Mouse (Mus musculus): ENCODE measurements around the gene Isoc2a. TPM values are rescaled to one million over a fixed set of nuclear protein-coding genes. Genes with fewer than 3 reads are reported as not detected.

Gene Isoc2a
- polyA plus RNA-seq, 1 experiment from 2014 or later: 0.58 TPM

DNA sequence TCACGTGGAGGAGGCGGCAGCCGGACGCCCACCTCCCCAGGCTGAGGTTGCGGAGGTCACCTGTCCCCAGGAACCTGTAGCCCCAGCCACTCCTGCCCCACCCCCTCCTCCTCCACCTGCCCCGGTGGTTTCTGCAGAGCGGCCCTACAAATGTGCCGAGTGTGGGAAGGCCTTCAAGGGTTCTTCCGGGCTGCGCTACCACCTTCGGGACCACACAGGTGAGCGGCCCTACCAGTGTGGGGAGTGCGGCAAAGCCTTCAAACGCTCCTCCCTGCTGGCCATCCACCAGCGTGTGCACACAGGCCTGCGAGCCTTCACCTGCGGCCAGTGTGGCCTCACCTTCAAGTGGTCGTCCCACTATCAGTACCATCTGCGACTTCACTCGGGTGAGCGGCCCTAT lies 43.0 kb downstream of the Isoc2a start:
- Histone ChIP-seq H3K36me3 (ENCODE audit: control insufficient read depth, insufficient read depth, low read length) (peaks cover 21% of the 10 kb centered on the region), H3K4me3 (ENCODE audit: low read depth, low read length) (no peak overlapping the region), H3K4me1 (ENCODE audit: control insufficient read depth, insufficient read depth, low read length) (peaks cover 36% of the 10 kb centered on the region), H3K4me2 (ENCODE audit: low read depth, low read length) (no peak overlapping the region), H3K9ac (replicated peaks; ENCODE audit: low read depth, low read length) (no peak overlapping the region), H3K27me3 (ENCODE audit: control insufficient read depth, insufficient read depth, low read length) (no peaks in the 10 kb centered on the region), H3K27ac (ENCODE audit: low read depth, low read length) (no peak overlapping the region), H3K9me3 (ENCODE audit: control insufficient read depth, low read length) (no peaks in the 10 kb centered on the region)
- 90% methylated on average over 21 of the region's 21 CpGs for WGBS
- no peak for ATAC-seq (ENCODE audit: low read depth)

DNA sequence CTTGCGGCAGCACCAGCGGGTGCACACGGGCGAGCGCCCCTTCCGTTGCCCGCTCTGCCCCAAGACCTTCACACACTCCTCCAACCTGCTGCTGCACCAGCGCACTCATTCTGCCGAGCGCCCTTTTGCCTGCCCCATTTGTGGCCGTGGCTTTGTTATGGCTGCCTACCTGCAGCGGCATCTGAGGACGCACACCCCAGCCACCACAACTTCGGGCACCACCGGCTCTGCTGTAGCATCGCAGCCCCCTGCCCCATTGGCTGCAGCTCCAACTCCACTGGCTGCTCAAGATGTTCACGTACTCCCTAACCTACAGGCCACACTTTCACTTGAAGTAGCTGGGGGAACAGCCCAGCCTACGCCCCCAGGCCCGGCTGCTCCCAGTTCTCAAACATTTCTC lies 43.5 kb downstream of the Isoc2a start:
- 88% methylated on average over 19 of the region's 19 CpGs for WGBS

DNA sequence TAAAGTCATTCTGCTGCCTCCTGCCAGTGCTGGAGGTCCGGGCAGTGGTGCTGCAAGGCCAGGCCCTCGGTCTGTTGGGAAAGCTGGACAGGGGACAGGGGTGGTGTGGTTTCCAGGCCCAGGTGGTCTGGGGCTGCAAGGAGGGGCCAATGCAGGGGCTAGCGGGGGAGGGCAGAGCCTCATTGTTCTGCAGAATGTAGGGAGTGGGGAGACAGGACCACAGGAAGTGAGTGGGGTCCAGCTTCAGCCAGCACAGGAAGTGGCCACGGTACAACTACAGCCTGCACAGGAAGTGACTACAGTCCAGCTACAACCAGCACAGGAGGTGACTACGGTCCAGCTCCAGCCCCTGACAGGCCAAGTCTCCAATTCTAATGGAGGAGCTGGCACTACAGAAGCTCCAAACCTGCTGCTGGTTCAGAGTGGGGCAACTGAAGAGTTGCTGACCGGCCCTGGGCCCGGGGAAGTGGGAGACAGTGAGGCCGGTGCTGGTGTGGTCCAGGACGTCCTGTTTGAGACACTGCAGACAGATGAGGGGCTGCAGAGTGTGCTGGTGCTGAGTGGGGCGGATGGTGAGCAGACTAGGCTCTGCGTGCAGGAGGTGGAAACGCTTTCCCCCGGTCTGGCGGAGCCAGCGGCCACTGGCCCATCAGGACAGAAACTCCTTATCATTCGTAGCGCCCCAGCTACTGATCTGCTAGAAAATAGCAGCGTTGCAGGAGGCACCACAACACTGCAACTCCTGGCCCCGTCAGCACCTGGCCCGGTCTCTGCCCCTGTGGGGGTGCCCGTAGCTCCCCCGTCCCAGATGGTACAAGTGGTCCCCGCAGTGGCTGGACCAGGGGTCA lies 44.2 kb downstream of the Isoc2a start:
- H3K4me2 ChIP-seq (ENCODE audit: low read depth, low read length): peak overlapping the region; percentile 60; the same call in 1 of the 2 replicates
- H3K36me3 ChIP-seq (ENCODE audit: control insufficient read depth, insufficient read depth, low read length): peaks cover 21% of the 10 kb centered on the region
- peak overlapping the region; percentile 98 for H3K27ac ChIP-seq (ENCODE audit: low read depth, low read length)
- ATAC-seq (ENCODE audit: low read depth): no peak
- no peaks in the 10 kb centered on the region for H3K9me3 ChIP-seq (ENCODE audit: control insufficient read depth, low read length)
- no peak overlapping the region for H3K4me3 ChIP-seq (ENCODE audit: low read depth, low read length)
- H3K27me3 ChIP-seq (ENCODE audit: control insufficient read depth, insufficient read depth, low read length): no peaks in the 10 kb centered on the region
- peaks cover 44% of the 10 kb centered on the region for H3K4me1 ChIP-seq (ENCODE audit: control insufficient read depth, insufficient read depth, low read length)
- 58% methylated on average over 22 of the region's 23 CpGs for WGBS
- no peak overlapping the region for H3K9ac ChIP-seq (replicated peaks; ENCODE audit: low read depth, low read length)

More for the DNA sequence above, 43.5 kb downstream of the Isoc2a start:
- no peak overlapping the region; the same call in 1 of the 2 replicates for H3K27ac ChIP-seq (ENCODE audit: low read depth, low read length)
- no peak overlapping the region for H3K9ac ChIP-seq (replicated peaks; ENCODE audit: low read depth, low read length)
- H3K4me2 ChIP-seq (ENCODE audit: low read depth, low read length): no peak overlapping the region
- no peaks in the 10 kb centered on the region for H3K9me3 ChIP-seq (ENCODE audit: control insufficient read depth, low read length)
- peaks cover 38% of the 10 kb centered on the region for H3K4me1 ChIP-seq (ENCODE audit: control insufficient read depth, insufficient read depth, low read length)
- H3K27me3 ChIP-seq (ENCODE audit: control insufficient read depth, insufficient read depth, low read length): no peaks in the 10 kb centered on the region
- ATAC-seq (ENCODE audit: low read depth): no peak
- no peak overlapping the region for H3K4me3 ChIP-seq (ENCODE audit: low read depth, low read length)
- peaks cover 21% of the 10 kb centered on the region for H3K36me3 ChIP-seq (ENCODE audit: control insufficient read depth, insufficient read depth, low read length)

DNA sequence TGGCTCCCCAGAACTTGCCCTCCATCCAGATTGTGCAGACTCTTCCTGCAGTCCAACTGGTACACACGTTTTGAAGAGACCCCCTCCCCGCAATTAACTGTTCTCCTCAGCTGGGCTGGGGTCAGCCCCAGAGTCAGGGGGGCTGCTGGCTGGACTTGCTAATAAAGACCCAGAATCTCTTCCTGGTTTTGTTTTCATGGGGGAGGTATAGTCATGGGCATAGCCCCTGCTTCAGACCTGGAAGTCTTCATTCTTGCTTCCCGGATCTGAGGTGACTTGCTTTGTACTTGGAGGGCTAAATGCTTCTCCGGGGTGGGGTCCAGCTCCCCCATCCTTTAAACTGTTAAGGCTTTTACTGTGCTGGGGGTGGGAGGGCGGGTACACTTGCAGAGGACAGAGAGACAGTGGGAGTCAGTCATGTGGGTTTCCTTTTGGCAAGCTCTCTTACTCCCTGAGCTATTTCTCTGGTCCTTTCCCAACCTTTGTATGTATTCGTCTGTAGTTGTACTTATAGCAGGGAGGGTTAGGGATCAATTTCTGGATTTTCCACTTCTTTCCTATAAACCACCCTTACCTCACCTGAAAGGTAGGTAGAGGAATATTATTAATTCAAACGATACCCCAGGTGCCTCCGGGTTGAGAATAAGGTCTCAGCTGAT lies 45.0 kb downstream of the Isoc2a start, which contains the start of gene Nat14:
Gene Nat14, plus strand, starts transcription at position 205 of the 659 bp plus-strand sequence.
- Histone ChIP-seq H3K27me3 (ENCODE audit: control insufficient read depth, insufficient read depth, low read length) (no peaks in the 10 kb centered on the region), H3K36me3 (ENCODE audit: control insufficient read depth, insufficient read depth, low read length) (peaks cover 21% of the 10 kb centered on the region), H3K9ac (replicated peaks; ENCODE audit: low read depth, low read length) (peak within 1 kb of the TSS; percentile 32), H3K4me2 (ENCODE audit: low read depth, low read length) (peak within 1 kb of the TSS; percentile 60), H3K27ac (ENCODE audit: low read depth, low read length) (peak within 1 kb of the TSS; percentile 98), H3K4me3 (ENCODE audit: low read depth, low read length) (peak within 1 kb of the TSS; percentile 25), H3K9me3 (ENCODE audit: control insufficient read depth, low read length) (no peaks in the 10 kb centered on the region), H3K4me1 (ENCODE audit: control insufficient read depth, insufficient read depth, low read length) (peaks cover 36% of the 10 kb centered on the region)
- 30% methylated on average over 8 of the region's 8 CpGs for WGBS
- no peak for ATAC-seq (ENCODE audit: low read depth)

DNA sequence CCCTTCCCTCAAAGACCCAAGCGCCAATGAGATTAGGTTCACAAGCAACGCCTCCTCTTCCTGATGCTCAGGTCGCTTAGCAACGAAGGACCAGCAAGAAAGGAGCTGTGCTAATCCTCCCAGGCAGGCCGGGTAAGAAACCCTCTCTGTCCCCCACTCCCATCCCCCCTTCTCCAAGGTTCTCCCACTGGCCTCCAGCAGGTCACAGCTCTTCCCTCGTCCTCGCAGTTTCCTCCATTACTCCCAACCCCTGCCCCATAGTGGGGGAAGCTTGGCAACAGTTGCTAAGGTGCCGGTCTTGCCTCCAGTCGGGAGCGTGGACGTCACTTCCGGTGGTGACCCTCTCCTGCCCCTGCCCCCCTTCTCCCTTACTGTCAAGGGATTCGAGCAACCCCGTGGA lies 45.6 kb downstream of the Isoc2a start:
- Histone ChIP-seq H3K9ac (replicated peaks; ENCODE audit: low read depth, low read length) (peak overlapping the region; percentile 32), H3K36me3 (ENCODE audit: control insufficient read depth, insufficient read depth, low read length) (peaks cover 21% of the 10 kb centered on the region), H3K27me3 (ENCODE audit: control insufficient read depth, insufficient read depth, low read length) (no peaks in the 10 kb centered on the region), H3K27ac (ENCODE audit: low read depth, low read length) (peak overlapping the region; percentile 98), H3K4me2 (ENCODE audit: low read depth, low read length) (peak overlapping the region; percentile 60), H3K9me3 (ENCODE audit: control insufficient read depth, low read length) (no peaks in the 10 kb centered on the region), H3K4me1 (ENCODE audit: control insufficient read depth, insufficient read depth, low read length) (peaks cover 34% of the 10 kb centered on the region), H3K4me3 (ENCODE audit: low read depth, low read length) (peak overlapping the region; percentile 25)
- peak; percentile 81 for ATAC-seq (ENCODE audit: low read depth)
- under 1% methylated on average over 14 of the region's 14 CpGs for WGBS

DNA sequence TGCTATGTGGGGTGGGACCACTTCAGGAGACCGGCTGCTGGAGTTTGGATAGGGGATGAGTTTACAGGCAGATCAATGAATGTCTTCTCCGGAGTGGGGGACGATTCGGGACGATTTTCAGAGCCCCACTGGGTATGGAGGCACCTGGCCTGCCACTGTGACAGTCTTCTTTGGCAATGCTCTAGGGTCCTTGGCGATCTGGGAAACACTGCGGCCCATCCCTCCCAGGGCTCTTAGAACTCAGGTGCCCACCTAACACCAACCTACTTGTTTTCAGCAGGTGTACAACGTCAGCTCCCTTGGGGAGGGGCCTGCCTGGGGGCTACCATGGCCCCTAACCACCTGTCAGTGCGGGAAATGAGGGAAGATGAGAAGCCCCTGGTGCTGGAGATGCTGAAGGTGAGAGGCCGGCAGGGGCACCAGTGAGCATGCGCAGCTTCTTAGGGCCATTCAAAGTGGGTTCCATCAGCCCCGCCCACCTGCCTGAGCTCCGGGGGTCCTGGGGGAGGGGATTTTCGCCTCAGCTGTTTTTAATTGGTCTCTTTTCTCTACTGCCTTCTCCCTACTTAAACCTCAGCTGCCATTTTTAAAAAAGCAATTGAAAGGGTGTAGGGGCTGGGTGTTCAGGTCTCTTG lies 46.1 kb downstream of the Isoc2a start:
- Histone ChIP-seq H3K4me1 (ENCODE audit: control insufficient read depth, insufficient read depth, low read length) (peaks cover 34% of the 10 kb centered on the region), H3K36me3 (ENCODE audit: control insufficient read depth, insufficient read depth, low read length) (peaks cover 21% of the 10 kb centered on the region), H3K9me3 (ENCODE audit: control insufficient read depth, low read length) (no peaks in the 10 kb centered on the region), H3K9ac (replicated peaks; ENCODE audit: low read depth, low read length) (peak overlapping the region; percentile 57), H3K27ac (ENCODE audit: low read depth, low read length) (peak overlapping the region; percentile 98), H3K27me3 (ENCODE audit: control insufficient read depth, insufficient read depth, low read length) (no peaks in the 10 kb centered on the region), H3K4me2 (ENCODE audit: low read depth, low read length) (peak overlapping the region; percentile 60), H3K4me3 (ENCODE audit: low read depth, low read length) (peak overlapping the region; percentile 25)
- WGBS: under 1% methylated on average over 14 of the region's 14 CpGs
- peak; percentile 62 for ATAC-seq (ENCODE audit: low read depth)

DNA sequence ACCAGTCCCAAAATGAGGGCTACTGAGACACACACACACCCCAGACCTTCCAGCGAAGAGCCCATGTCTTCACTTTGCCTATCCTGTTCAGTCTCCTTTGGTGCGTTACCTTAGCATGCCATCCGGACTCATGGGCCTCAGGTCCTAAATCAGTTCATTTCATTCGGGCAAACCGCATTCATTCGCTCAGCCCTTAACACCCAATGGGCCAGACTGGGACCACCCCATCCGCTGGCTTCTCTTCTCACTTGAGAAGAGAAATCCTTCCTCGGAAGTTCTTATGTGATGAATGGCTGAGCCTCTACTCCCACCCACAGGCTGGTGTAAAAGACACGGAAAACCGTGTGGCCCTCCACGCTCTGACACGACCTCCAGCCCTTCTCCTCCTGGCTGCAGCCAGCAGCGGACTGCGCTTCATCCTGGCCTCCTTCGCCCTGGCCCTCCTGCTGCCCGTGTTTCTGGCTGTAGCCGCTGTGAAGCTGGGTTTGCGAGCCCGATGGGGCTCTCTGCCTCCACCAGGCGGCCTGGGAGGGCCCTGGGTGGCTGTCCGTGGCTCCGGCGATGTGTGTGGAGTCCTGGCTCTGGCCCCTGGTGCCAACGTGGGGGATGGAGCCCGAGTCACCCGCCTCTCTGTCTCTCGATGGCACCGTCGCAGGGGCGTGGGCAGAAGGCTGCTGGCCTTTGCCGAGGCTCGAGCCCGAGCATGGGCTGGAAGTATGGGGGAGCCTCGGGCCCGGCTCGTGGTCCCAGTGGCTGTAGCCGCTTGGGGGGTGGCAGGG lies 46.8 kb downstream of the Isoc2a start:
- Histone ChIP-seq H3K9me3 (ENCODE audit: control insufficient read depth, low read length) (no peaks in the 10 kb centered on the region), H3K4me3 (ENCODE audit: low read depth, low read length) (peak overlapping the region; percentile 25), H3K27me3 (ENCODE audit: control insufficient read depth, insufficient read depth, low read length) (no peaks in the 10 kb centered on the region), H3K36me3 (ENCODE audit: control insufficient read depth, insufficient read depth, low read length) (peaks cover 20% of the 10 kb centered on the region), H3K4me2 (ENCODE audit: low read depth, low read length) (peak overlapping the region; percentile 60), H3K27ac (ENCODE audit: low read depth, low read length) (peak overlapping the region; percentile 98), H3K4me1 (ENCODE audit: control insufficient read depth, insufficient read depth, low read length) (peaks cover 34% of the 10 kb centered on the region), H3K9ac (replicated peaks; ENCODE audit: low read depth, low read length) (peak overlapping the region; percentile 57)
- ATAC-seq (ENCODE audit: low read depth): peak; percentile 16
- 2% methylated on average over 37 of the region's 37 CpGs for WGBS

DNA sequence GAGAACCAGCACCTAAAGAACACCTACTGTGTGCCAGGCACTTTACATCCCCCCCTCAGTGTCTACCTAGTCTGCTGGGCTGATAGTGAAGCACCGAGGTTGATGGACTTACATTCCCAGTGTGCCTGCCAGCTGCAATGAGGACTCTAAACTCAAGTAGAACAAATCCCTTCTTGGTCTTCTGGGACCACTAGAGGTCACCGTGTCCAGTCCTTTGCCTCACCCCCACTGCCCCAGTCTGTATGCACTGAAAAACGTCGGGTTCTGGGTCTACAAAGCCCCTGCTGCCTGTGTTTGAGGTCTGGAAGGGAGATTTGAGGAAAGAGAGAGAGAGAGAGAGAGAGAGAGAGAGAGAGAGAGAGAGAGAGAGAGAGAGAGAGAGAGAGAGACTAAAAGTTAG lies 47.5 kb downstream of the Isoc2a start:
- ATAC-seq (ENCODE audit: low read depth): no peak
- H3K4me3 ChIP-seq (ENCODE audit: low read depth, low read length): no peak overlapping the region; the same call in 1 of the 2 replicates
- H3K9ac ChIP-seq (replicated peaks; ENCODE audit: low read depth, low read length): peak overlapping the region; percentile 57; the same call in 1 of the 2 replicates
- peaks cover 34% of the 10 kb centered on the region for H3K4me1 ChIP-seq (ENCODE audit: control insufficient read depth, insufficient read depth, low read length)
- peak overlapping the region; percentile 60 for H3K4me2 ChIP-seq (ENCODE audit: low read depth, low read length)
- H3K27ac ChIP-seq (ENCODE audit: low read depth, low read length): peak overlapping the region; percentile 98; the same call in 1 of the 2 replicates
- no peaks in the 10 kb centered on the region for H3K9me3 ChIP-seq (ENCODE audit: control insufficient read depth, low read length)
- no peaks in the 10 kb centered on the region for H3K27me3 ChIP-seq (ENCODE audit: control insufficient read depth, insufficient read depth, low read length)
- peaks cover 14% of the 10 kb centered on the region for H3K36me3 ChIP-seq (ENCODE audit: control insufficient read depth, insufficient read depth, low read length)
- 6% methylated on average over 4 of the region's 4 CpGs for WGBS
